Mouse (Mus musculus): ENCODE results near the gene E2f8. TPM values are rescaled to one million over a fixed set of nuclear protein-coding genes. Genes with fewer than 3 reads are reported as not detected.

E2f8 gene
- polyA plus RNA-seq, 1 experiment from 2014 or later, result 15.7 TPM

DNA sequence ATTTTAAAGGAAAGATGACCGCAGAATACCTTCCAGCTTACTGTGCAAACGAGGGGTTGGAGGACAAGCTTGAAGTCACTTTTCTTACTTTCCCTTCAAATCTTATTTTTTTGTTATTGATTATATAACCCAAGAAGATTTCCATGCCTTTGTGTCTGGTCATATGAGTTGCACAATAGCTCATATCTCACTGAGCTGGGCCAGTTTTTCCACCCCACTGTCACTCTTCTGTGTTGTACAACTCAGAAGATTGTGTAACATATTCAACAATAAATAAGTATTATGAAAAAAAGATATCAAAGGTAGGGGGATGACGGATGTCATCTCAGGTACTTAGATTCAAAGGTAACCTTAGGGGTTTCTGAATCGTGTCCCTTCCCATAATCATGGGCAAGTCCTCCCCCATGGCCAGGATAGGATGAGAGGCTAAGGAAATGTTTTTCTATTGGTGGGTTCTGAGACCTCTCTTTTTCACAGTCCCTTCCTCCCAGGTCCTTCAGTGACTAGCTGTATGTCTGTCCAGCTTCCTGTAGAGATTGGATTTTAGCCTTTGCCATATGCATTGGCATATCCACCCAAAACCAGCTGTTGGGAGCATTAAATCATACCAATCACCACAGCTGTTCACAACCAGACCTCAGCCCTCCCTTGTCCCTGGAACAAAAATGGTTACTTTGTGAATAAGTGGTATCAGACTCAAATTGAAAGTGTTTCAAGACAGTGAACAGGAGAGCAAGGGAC, 2.3 kb upstream of the E2f8 start:
- H3K4me3 ChIP-seq, result no peak overlapping the region
- peaks cover 67% of the 10 kb centered on the region for H3K27me3 ChIP-seq (ENCODE audit: insufficient read depth, poor library complexity, severe bottlenecking)
- H3K27ac ChIP-seq, result no peak overlapping the region
- peaks cover 42% of the 10 kb centered on the region for H3K4me1 ChIP-seq (replicated peaks)
- DNase-seq (ENCODE audit: low spot score), result no peak
- no peaks in the 10 kb centered on the region for H3K9me3 ChIP-seq
- H3K36me3 ChIP-seq, result 0 out of 2 replicates have a peak, but pooled peaks cover 1% of the 10 kb centered on the region
- 85% methylated on average over 4 of the region's 4 CpGs for WGBS

- H3K27ac ChIP-seq, result peak overlapping the region; percentile 99
- peaks cover 32% of the 10 kb centered on the region for H3K4me1 ChIP-seq (replicated peaks)
- 3% methylated on average over 28 of the region's 28 CpGs for WGBS
- no peaks in the 10 kb centered on the region for H3K9me3 ChIP-seq
- H3K36me3 ChIP-seq, result peaks cover 18% of the 10 kb centered on the region
- peaks cover 51% of the 10 kb centered on the region for H3K27me3 ChIP-seq (ENCODE audit: insufficient read depth, poor library complexity, severe bottlenecking)
- DNase-seq (ENCODE audit: low spot score), result peak; percentile 38
- H3K4me3 ChIP-seq, result peak overlapping the region; percentile 94
Measured at GRCm38 (mm10) chr7:48881971-48882609, 694 bp upstream of the E2f8 start.

DNA sequence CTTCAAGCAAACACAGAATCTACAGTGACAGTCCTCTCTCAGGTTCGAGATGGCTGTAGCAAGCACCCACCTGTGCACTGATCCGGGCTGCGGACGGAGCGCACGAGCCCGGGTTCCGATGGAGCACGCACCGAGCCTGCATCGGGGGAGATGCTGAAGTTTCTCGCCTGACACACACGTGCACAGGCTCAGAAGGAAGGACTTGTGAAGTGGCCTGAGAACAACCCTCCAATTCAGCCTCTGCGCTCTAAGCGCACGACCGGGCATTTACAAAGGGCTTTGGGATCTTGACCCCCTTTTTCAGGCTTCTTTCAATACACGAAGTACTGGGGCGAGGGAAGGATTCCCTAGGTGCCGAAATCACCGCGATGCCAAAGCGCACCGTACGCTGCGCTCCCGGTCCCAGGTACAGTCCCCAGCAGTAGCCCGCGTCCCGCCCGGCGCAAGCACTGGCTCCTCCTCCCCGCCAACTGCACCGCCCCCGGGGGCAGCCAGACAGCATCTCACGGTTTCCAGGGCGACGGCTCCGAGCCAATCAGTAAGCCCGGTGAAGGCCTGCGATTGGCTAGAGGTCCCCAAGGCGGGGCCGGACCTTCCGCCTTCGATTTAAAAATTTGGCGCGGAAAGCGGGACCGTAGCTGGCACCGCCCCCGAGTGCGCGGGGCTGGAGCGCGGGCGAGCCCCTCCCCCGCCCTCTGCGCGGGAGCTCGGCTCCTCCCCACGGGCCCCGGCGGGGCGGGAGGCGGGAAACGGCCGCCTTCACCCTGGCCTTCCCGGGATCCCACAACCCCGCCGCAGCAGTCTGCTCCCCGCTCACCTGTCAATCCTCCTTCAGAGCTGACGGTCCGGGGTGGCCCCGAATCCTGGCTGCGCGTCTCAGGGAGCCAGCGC, 560 bp downstream of the E2f8 start:
- under 1% methylated on average over 77 of the region's 77 CpGs for WGBS
- H3K4me1 ChIP-seq (replicated peaks), result peaks cover 32% of the 10 kb centered on the region
- H3K36me3 ChIP-seq, result peaks cover 30% of the 10 kb centered on the region
- peak overlapping the region; percentile 94 for H3K4me3 ChIP-seq
- no peaks in the 10 kb centered on the region for H3K9me3 ChIP-seq
- H3K27me3 ChIP-seq (ENCODE audit: insufficient read depth, poor library complexity, severe bottlenecking), result peaks cover 41% of the 10 kb centered on the region
- DNase-seq (ENCODE audit: low spot score), result peak; percentile 99
- H3K27ac ChIP-seq, result peak overlapping the region; percentile 99

DNA sequence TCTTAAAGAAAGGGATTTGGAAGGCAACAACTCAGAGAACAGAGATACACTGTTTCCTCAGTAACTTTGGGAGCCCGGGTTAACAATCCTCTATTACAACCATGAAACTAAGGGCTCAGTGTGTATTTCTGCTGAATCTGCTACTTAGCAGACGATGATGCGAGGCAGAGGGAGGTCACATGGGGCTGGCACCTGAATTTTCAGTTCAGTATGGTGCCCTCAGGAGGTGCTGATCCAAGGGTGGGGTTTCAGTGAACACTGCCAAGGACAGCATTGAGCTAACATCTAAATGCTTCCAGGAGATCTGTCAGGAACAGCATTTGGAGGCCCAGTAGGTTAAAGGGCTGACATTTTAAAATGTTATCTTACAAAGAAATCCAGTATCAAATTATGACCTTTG, 1.8 kb downstream of the E2f8 start:
- Histone ChIP-seq H3K9me3 (no peaks in the 10 kb centered on the region), H3K4me1 (replicated peaks) (peaks cover 32% of the 10 kb centered on the region), H3K27ac (no peak overlapping the region), H3K36me3 (peaks cover 43% of the 10 kb centered on the region), H3K4me3 (peak overlapping the region; percentile 94), H3K27me3 (ENCODE audit: insufficient read depth, poor library complexity, severe bottlenecking) (peaks cover 28% of the 10 kb centered on the region)
- 60% methylated on average over 3 of the region's 3 CpGs for WGBS
- DNase-seq (ENCODE audit: low spot score), result no peak

DNA sequence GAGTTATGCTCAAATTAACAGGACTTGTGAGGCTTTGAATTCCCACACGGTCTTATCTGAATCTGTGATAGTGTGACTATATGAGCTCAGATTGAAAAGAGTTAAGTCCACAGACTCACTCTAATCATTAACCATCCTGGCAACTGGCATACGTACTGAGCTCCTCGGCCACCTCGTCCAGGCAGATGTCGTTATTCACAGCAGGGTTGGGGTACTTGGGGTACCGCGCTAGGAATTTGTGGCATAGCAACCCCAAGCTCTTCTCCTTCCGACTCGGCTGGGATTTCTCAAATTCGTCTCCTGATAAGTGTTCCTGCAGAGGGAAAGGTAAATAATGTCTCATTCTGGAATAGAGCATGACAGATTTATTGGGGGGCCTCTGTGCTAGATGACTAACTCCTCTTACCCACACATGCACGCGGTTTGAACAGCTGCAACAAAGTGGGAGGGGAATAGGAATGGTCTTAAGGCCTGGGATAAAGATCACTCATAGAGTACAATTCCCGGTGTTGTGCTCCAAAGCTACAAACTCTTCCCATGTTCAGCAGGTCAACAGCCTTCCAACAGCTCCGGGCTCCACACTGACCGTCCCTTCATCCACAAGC, 3.5 kb downstream of the E2f8 start:
- Histone ChIP-seq H3K27me3 (ENCODE audit: insufficient read depth, poor library complexity, severe bottlenecking) (peaks cover 12% of the 10 kb centered on the region), H3K27ac (no peak overlapping the region), H3K4me1 (replicated peaks) (peaks cover 32% of the 10 kb centered on the region), H3K4me3 (no peak overlapping the region), H3K36me3 (peaks cover 60% of the 10 kb centered on the region), H3K9me3 (no peaks in the 10 kb centered on the region)
- no peak for DNase-seq (ENCODE audit: low spot score)
- whole genome bisulfite sequencing, result 95% methylated on average over 15 of the region's 15 CpGs

DNA sequence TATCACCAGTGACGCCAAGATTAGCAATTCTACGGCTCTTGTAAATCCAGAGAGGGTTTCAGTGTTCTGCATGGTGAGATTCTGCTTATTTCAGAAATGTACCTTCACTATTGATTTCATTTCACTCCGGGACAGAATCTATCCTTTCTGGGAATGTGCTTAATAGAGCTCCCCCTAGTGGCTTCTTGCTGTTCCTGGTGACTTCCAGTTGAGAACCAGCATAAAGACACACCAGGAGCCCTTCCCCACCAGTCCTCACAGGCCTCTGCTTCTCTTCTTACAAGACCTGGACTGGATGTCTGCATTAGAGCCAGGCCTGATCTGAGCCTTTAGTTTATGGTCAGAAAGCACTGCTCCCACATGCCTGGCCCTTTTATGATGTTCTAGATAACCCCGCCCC, 4.9 kb downstream of the E2f8 start:
- no peak overlapping the region for H3K27ac ChIP-seq
- 75% methylated on average over 4 of the region's 4 CpGs for WGBS
- H3K4me1 ChIP-seq (replicated peaks), result peaks cover 21% of the 10 kb centered on the region
- no peaks in the 10 kb centered on the region for H3K9me3 ChIP-seq
- H3K4me3 ChIP-seq, result no peak overlapping the region
- peak; percentile 35 for DNase-seq (ENCODE audit: low spot score)
- H3K27me3 ChIP-seq (ENCODE audit: insufficient read depth, poor library complexity, severe bottlenecking), result no peaks in the 10 kb centered on the region
- peaks cover 73% of the 10 kb centered on the region for H3K36me3 ChIP-seq

GRCm38 (mm10) chr7:48875096-48875495, 6.3 kb downstream of the E2f8 start:
- no peak for DNase-seq (ENCODE audit: low spot score)
- no peaks in the 10 kb centered on the region for H3K27me3 ChIP-seq (ENCODE audit: insufficient read depth, poor library complexity, severe bottlenecking)
- H3K9me3 ChIP-seq, result no peaks in the 10 kb centered on the region
- no peak overlapping the region for H3K4me3 ChIP-seq
- peaks cover 12% of the 10 kb centered on the region for H3K4me1 ChIP-seq (replicated peaks)
- H3K36me3 ChIP-seq, result peaks cover 87% of the 10 kb centered on the region
- 96% methylated on average over 14 of the region's 14 CpGs for WGBS
- no peak overlapping the region for H3K27ac ChIP-seq

- Histone ChIP-seq H3K27me3 (ENCODE audit: insufficient read depth, poor library complexity, severe bottlenecking) (no peaks in the 10 kb centered on the region), H3K36me3 (peaks cover 100% of the 10 kb centered on the region), H3K4me3 (no peak overlapping the region), H3K27ac (no peak overlapping the region), H3K9me3 (no peaks in the 10 kb centered on the region), H3K4me1 (replicated peaks) (no peaks in the 10 kb centered on the region)
- 95% methylated on average over 11 of the region's 11 CpGs for WGBS
- DNase-seq (ENCODE audit: low spot score), result no peak
Measured at GRCm38 (mm10) chr7:48871292-48871691, 10.1 kb downstream of the E2f8 start.

DNA sequence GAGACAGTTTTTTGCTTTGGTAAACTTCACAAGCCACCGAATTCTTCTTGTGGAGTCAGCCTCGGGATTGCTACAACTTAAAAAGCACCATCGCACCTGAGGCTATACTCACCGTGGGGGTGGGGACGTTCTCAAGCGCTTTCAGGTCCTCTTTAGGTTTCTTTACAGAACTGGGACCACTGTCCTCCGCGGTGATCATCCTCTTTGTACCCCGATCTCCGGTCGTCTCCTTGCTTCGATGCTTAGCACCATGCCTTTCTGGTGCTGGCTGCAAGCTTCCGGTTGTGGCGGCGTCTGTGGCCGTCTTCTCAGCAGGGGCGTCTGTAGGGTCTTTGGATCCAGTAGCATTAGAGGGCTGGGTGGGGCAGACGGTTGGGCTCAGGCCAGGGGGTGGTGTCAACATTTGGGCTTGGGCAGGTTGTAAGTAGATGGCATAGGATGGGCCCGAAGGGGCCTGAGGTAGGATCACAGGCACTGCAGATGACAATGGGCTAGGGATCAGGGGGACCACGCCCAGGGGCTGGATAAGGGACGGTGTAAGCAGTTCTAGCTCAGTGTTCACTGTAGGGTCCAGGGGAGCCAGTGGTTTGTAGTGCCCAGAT, 10.7 kb downstream of the E2f8 start:
- DNase-seq (ENCODE audit: low spot score), result no peak
- no peak overlapping the region for H3K27ac ChIP-seq
- no peak overlapping the region for H3K4me3 ChIP-seq
- no peaks in the 10 kb centered on the region for H3K27me3 ChIP-seq (ENCODE audit: insufficient read depth, poor library complexity, severe bottlenecking)
- no peaks in the 10 kb centered on the region for H3K9me3 ChIP-seq
- no peaks in the 10 kb centered on the region for H3K4me1 ChIP-seq (replicated peaks)
- WGBS, result 95% methylated on average over 21 of the region's 21 CpGs
- H3K36me3 ChIP-seq, result peaks cover 100% of the 10 kb centered on the region

DNA sequence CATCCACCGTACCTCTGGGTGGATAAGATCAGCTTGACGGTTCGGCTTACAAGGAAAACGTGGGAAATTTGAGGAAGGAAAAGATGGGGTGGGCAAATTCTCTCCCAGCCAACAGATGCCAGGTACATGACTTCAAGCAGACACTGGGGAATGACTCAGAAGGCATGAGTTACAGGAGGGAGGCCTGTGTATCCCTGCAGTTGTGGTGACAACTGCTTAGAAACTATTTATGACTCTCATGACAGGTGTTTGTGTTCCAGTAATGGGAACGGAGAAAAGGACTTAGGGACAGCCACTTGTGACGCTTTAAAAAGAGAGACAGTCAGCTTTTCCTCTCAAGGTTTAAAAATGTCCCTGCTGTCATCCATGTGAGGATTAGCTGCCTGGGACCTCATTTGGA, 11.3 kb downstream of the E2f8 start:
- H3K9me3 ChIP-seq, result no peaks in the 10 kb centered on the region
- DNase-seq (ENCODE audit: low spot score), result no peak
- peaks cover 100% of the 10 kb centered on the region for H3K36me3 ChIP-seq
- H3K4me3 ChIP-seq, result no peak overlapping the region
- H3K4me1 ChIP-seq (replicated peaks), result no peaks in the 10 kb centered on the region
- 89% methylated on average over 6 of the region's 6 CpGs for WGBS
- no peak overlapping the region for H3K27ac ChIP-seq
- no peaks in the 10 kb centered on the region for H3K27me3 ChIP-seq (ENCODE audit: insufficient read depth, poor library complexity, severe bottlenecking)

- Histone ChIP-seq H3K27ac (no peak overlapping the region), H3K36me3 (peaks cover 90% of the 10 kb centered on the region), H3K9me3 (no peaks in the 10 kb centered on the region), H3K4me1 (replicated peaks) (no peaks in the 10 kb centered on the region), H3K4me3 (no peak overlapping the region), H3K27me3 (ENCODE audit: insufficient read depth, poor library complexity, severe bottlenecking) (no peaks in the 10 kb centered on the region)
- 97% methylated on average over 18 of the region's 18 CpGs for WGBS
- no peak for DNase-seq (ENCODE audit: low spot score)
Measured at GRCm38 (mm10) chr7:48867576-48867975, 13.8 kb downstream of the E2f8 start.
